24 mouse cellular contexts compared by ENCODE assay signal in the genomic region with DNA sequence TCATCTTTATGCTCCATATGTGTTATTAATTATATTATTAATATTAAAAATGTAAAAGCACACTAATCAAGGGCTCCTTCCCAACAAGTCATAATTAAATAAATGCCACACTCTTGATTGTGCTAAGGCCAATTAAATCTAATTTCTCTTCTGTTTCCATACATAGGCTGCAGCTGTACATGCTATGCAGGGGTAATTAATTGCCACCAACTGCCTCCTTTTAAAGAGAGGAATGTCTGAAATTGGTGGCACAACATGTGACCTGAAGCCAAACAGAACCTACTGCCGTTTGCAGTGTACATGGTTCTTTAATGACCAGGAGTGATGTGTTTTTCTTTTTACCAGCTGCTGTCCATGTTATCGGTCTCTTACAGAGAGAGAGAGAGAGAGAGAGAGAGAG.
A peak's percentile ranks its signal among the peaks of the same experiment; 100 is the strongest.
DNase-seq lines count a peak whose midpoint lies in the region; ATAC-seq lines count a peak whose summit lies in the region.
"Had no signal": no experiment of that assay in that cellular context is flagged by ENCODE, and none has a peak within 500 bp of the region (broad histone marks: within the 10 kb centered on the region; RNA-seq: fewer than 3 reads in every experiment).

No protein-coding gene starts in this region.

- no peaks in the 10 kb centered on the region for H3K27me3 ChIP-seq in forebrain, embryonic 11.5 days (ENCODE audit: control insufficient read depth, insufficient read depth, low read length)
- no peaks in the 10 kb centered on the region for H3K27me3 ChIP-seq in forebrain, embryonic 16.5 days (replicated peaks; ENCODE audit: control insufficient read depth, insufficient read depth, low read length)
- no peaks in the 10 kb centered on the region for H3K27me3 ChIP-seq in limb, embryonic 11.5 days (ENCODE audit: control insufficient read depth, insufficient read depth, low read length)
- H3K27me3 ChIP-seq in limb, embryonic 10.5 days (ENCODE audit: low read depth, poor library complexity, severe bottlenecking): no peaks in the 10 kb centered on the region
- H3K27me3 ChIP-seq in forebrain, embryonic 15.5 days: no peaks in the 10 kb centered on the region
- H3K27me3 ChIP-seq: embryonic facial prominence, embryonic 12.5 days; embryonic facial prominence, embryonic 15.5 days; heart, embryonic 13.5 days; hindbrain, embryonic 12.5 days; hindbrain, embryonic 15.5 days had no signal

- H3K4me1 ChIP-seq in forebrain, embryonic 11.5 days (replicated peaks; ENCODE audit: control insufficient read depth, insufficient read depth, low read length): no peaks in the 10 kb centered on the region
- H3K4me1 ChIP-seq in forebrain, embryonic 16.5 days (replicated peaks; ENCODE audit: control insufficient read depth, insufficient read depth, low read length): no peaks in the 10 kb centered on the region
- H3K4me1 ChIP-seq in limb, embryonic 11.5 days (ENCODE audit: control insufficient read depth, insufficient read depth, low read length): no peaks in the 10 kb centered on the region
- no peaks in the 10 kb centered on the region; the same call in 1 of the 2 replicates for H3K4me1 ChIP-seq in limb, embryonic 10.5 days
- H3K4me1 ChIP-seq in forebrain, embryonic 15.5 days: no peaks in the 10 kb centered on the region
- H3K4me1 ChIP-seq: embryonic facial prominence, embryonic 12.5 days; embryonic facial prominence, embryonic 15.5 days; heart, embryonic 13.5 days; hindbrain, embryonic 12.5 days; hindbrain, embryonic 15.5 days had no signal

- H3K4me3 ChIP-seq in forebrain, embryonic 11.5 days (ENCODE audit: low read depth, low read length): no peak overlapping the region
- no peak overlapping the region for H3K4me3 ChIP-seq in forebrain, embryonic 16.5 days (replicated peaks; ENCODE audit: low read length)
- no peak overlapping the region for H3K4me3 ChIP-seq in limb, embryonic 11.5 days (ENCODE audit: low read depth, low read length)
- H3K4me3 ChIP-seq in limb, embryonic 10.5 days: no peak overlapping the region
- no peak overlapping the region for H3K4me3 ChIP-seq in forebrain, embryonic 15.5 days
- H3K4me3 ChIP-seq: embryonic facial prominence, embryonic 12.5 days; embryonic facial prominence, embryonic 15.5 days; gastrocnemius, adult 2 months; heart, embryonic 13.5 days; hindbrain, embryonic 12.5 days; hindbrain, embryonic 15.5 days had no signal

- DNase-seq in forebrain, embryonic 11.5 days (ENCODE audit: low spot score): no peak
- DNase-seq in limb, embryonic 11.5 days (ENCODE audit: low spot score): no peak
- DNase-seq in limb, embryonic 10.5 days (ENCODE audit: low spot score): no peak
- peak; percentile 31 for DNase-seq in retina, postnatal 1 day
- DNase-seq in gastrocnemius, postnatal 4 days (ENCODE audit: low spot score in 2 of 2): no peak
- DNase-seq in cerebellum, postnatal 36 days: no peak
- DNase-seq: adrenal gland, adult 8-10 months; adrenal gland, postnatal 25 days; cerebellum, adult 18-20 months; cerebellum, adult 9-10 months; cerebellum, postnatal 14 days; gastrocnemius, adult 2 months; gastrocnemius, postnatal 14 days; heart, adult 18-20 months; heart, postnatal 14 days had no signal

- no peaks in the 10 kb centered on the region for H3K36me3 ChIP-seq in forebrain, embryonic 11.5 days (ENCODE audit: control insufficient read depth, insufficient read depth, low read length)
- H3K36me3 ChIP-seq in forebrain, embryonic 16.5 days (ENCODE audit: control insufficient read depth, insufficient read depth): no peaks in the 10 kb centered on the region
- H3K36me3 ChIP-seq in limb, embryonic 11.5 days (ENCODE audit: control insufficient read depth, insufficient read depth, low read length): no peaks in the 10 kb centered on the region
- H3K36me3 ChIP-seq in limb, embryonic 10.5 days: no peaks in the 10 kb centered on the region
- no peaks in the 10 kb centered on the region for H3K36me3 ChIP-seq in forebrain, embryonic 15.5 days
- H3K36me3 ChIP-seq: embryonic facial prominence, embryonic 12.5 days; embryonic facial prominence, embryonic 15.5 days; heart, embryonic 13.5 days; hindbrain, embryonic 12.5 days; hindbrain, embryonic 15.5 days had no signal

- whole genome bisulfite sequencing in forebrain, embryonic 11.5 days: 53% methylated on average over 2 of the region's 2 CpGs
- 3% methylated on average over 2 of the region's 2 CpGs for WGBS in forebrain, embryonic 16.5 days
- 20% methylated on average over 2 of the region's 2 CpGs for WGBS in limb, embryonic 11.5 days
- 57% methylated on average over 2 of the region's 2 CpGs for WGBS in limb, embryonic 10.5 days
- WGBS in forebrain, embryonic 15.5 days: 0% methylated on average over 1 of the region's 2 CpGs

- H3K4me2 ChIP-seq in forebrain, embryonic 11.5 days (ENCODE audit: low read depth, low read length, severe bottlenecking): no peak overlapping the region
- no peak overlapping the region for H3K4me2 ChIP-seq in forebrain, embryonic 16.5 days (ENCODE audit: low read length)
- no peak overlapping the region for H3K4me2 ChIP-seq in limb, embryonic 11.5 days (ENCODE audit: low read depth, severe bottlenecking)
- H3K4me2 ChIP-seq in forebrain, embryonic 15.5 days (replicated peaks): no peak overlapping the region
- H3K4me2 ChIP-seq: embryonic facial prominence, embryonic 12.5 days; embryonic facial prominence, embryonic 15.5 days; heart, embryonic 13.5 days; hindbrain, embryonic 12.5 days; hindbrain, embryonic 15.5 days had no signal

- no peaks in the 10 kb centered on the region for H3K9me3 ChIP-seq in forebrain, embryonic 11.5 days (ENCODE audit: control insufficient read depth, low read length)
- no peaks in the 10 kb centered on the region for H3K9me3 ChIP-seq in forebrain, embryonic 16.5 days (ENCODE audit: control insufficient read depth, low read length)
- H3K9me3 ChIP-seq in limb, embryonic 11.5 days (ENCODE audit: control insufficient read depth, low read length): no peaks in the 10 kb centered on the region
- no peaks in the 10 kb centered on the region for H3K9me3 ChIP-seq in limb, embryonic 10.5 days (replicated peaks)
- H3K9me3 ChIP-seq in forebrain, embryonic 15.5 days: no peaks in the 10 kb centered on the region
- H3K9me3 ChIP-seq: embryonic facial prominence, embryonic 12.5 days; embryonic facial prominence, embryonic 15.5 days; heart, embryonic 13.5 days; hindbrain, embryonic 12.5 days; hindbrain, embryonic 15.5 days had no signal

- H3K27ac ChIP-seq in forebrain, embryonic 11.5 days (ENCODE audit: low read depth, low read length): no peak overlapping the region
- no peak overlapping the region for H3K27ac ChIP-seq in forebrain, embryonic 16.5 days (ENCODE audit: low read length)
- H3K27ac ChIP-seq in limb, embryonic 11.5 days (replicated peaks; ENCODE audit: low read depth, low read length): no peak overlapping the region
- no peak overlapping the region for H3K27ac ChIP-seq in limb, embryonic 10.5 days
- H3K27ac ChIP-seq in forebrain, embryonic 15.5 days (replicated peaks): no peak overlapping the region
- H3K27ac ChIP-seq: embryonic facial prominence, embryonic 12.5 days; embryonic facial prominence, embryonic 15.5 days; gastrocnemius, adult 2 months; heart, embryonic 13.5 days; hindbrain, embryonic 12.5 days; hindbrain, embryonic 15.5 days had no signal

- no peak overlapping the region for H3K9ac ChIP-seq in forebrain, embryonic 11.5 days (ENCODE audit: low read length)
- H3K9ac ChIP-seq in forebrain, embryonic 16.5 days (replicated peaks; ENCODE audit: low read depth, low read length): no peak overlapping the region
- H3K9ac ChIP-seq in limb, embryonic 11.5 days (ENCODE audit: low read length): no peak overlapping the region
- no peak overlapping the region for H3K9ac ChIP-seq in forebrain, embryonic 15.5 days (replicated peaks)
- H3K9ac ChIP-seq: embryonic facial prominence, embryonic 12.5 days; embryonic facial prominence, embryonic 15.5 days; heart, embryonic 13.5 days; hindbrain, embryonic 12.5 days; hindbrain, embryonic 15.5 days had no signal

- peak; percentile 71; the same call in 1 of the 2 replicates for ATAC-seq in forebrain, embryonic 11.5 days (replicated peaks; ENCODE audit: low FRiP score)
- no peak for ATAC-seq in forebrain, embryonic 16.5 days
- 0 out of 2 replicates have a peak, but pooled peaks have one; percentile 47 for ATAC-seq in limb, embryonic 11.5 days (ENCODE audit: insufficient number of reproducible peaks, low FRiP score, low TSS enrichment, low read depth)
- ATAC-seq in forebrain, embryonic 15.5 days (replicated peaks): 0 out of 2 replicates have a peak, but pooled peaks have one; percentile 55
- ATAC-seq: activated CD4-positive, CD25-positive, alpha-beta regulatory T cell, adult 4 months; intestine, postnatal 0 days had no signal
